Mouse (Mus musculus): Measurements from ENCODE around the gene Slc16a3. TPM values are rescaled to one million over a fixed set of nuclear protein-coding genes. Genes with fewer than 3 reads are reported as not detected.

The Slc16a3 gene
- polyA plus RNA-seq, 1 experiment from 2014 or later, result 10.9 TPM

DNA sequence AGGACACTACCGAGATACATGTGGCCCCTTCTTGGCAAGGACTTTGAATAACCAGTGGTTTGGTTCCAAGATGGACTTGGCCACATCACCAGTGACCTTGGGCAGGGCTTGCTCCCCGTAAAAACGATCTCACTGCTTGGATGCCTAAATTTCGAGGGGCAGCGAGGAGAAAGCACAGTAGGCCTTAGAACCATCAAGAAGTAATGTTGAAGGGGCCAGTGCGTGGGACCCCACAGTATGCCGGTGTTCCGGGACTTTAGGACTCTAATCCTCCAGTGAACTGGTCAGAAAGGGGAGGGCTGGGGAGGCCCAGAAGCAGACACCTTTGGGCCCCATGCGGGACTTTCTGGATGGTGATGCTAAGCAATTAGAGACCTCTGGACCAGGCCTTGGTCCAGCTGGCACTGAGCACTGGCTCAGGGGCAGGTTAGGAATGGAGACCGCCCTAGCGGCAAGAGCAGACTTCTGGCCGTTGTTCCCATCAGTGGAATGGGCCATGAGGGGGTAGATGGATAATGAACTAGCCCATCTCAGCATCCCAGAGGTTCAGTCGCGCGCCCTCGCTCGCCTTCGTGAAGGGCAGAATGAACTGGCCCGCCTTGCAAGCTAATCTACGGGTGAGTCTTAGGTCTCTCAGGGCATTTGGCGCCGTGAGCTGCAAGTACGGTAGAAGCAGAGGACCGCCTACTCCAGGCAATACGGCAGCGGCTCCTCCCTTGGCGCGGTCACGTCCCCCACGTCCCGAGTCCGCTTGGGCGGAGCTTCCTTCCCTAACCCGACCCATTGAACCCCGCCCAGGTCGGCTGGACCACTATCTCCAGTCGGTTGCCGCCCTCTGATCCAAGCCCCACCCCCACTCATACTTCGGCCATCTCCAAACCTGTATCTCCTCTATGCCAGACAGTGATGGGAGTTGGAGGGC lies 2.3 kb downstream of the Slc16a3 start:
- peaks cover 33% of the 10 kb centered on the region for H3K27me3 ChIP-seq
- H3K4me2 ChIP-seq, result peak overlapping the region; percentile 66
- ATAC-seq (ENCODE audit: low FRiP score, low read depth), result peak; percentile 85
- WGBS, result 1% methylated on average over 39 of the region's 39 CpGs
- no peaks in the 10 kb centered on the region for H3K36me3 ChIP-seq
- peak overlapping the region; percentile 42 for H3K4me3 ChIP-seq
- H3K27ac ChIP-seq (replicated peaks), result no peak overlapping the region
- no peaks in the 10 kb centered on the region for H3K9me3 ChIP-seq
- H3K9ac ChIP-seq, result peak overlapping the region; percentile 25
- H3K4me1 ChIP-seq (replicated peaks), result peaks cover 33% of the 10 kb centered on the region

GRCm38 (mm10) chr11:120951237-120951636 lies 3.0 kb downstream of the Slc16a3 start:
- H3K27ac ChIP-seq (replicated peaks), result no peak overlapping the region
- peaks cover 33% of the 10 kb centered on the region for H3K27me3 ChIP-seq
- peak overlapping the region; percentile 66 for H3K4me2 ChIP-seq
- no peaks in the 10 kb centered on the region for H3K36me3 ChIP-seq
- H3K9me3 ChIP-seq, result no peaks in the 10 kb centered on the region
- peaks cover 33% of the 10 kb centered on the region for H3K4me1 ChIP-seq (replicated peaks)
- WGBS, result 17% methylated on average over 8 of the region's 8 CpGs
- H3K9ac ChIP-seq, result peak overlapping the region; percentile 25
- peak overlapping the region; percentile 42 for H3K4me3 ChIP-seq
- ATAC-seq (ENCODE audit: low FRiP score, low read depth), result no peak; the same call in 1 of the 2 replicates

- WGBS, result 85% methylated on average over 9 of the region's 9 CpGs
- peaks cover 33% of the 10 kb centered on the region for H3K27me3 ChIP-seq
- no peak for ATAC-seq (ENCODE audit: low FRiP score, low read depth)
- no peak overlapping the region for H3K9ac ChIP-seq
- no peak overlapping the region for H3K4me3 ChIP-seq
- no peak overlapping the region for H3K27ac ChIP-seq (replicated peaks)
- H3K9me3 ChIP-seq, result no peaks in the 10 kb centered on the region
- H3K4me2 ChIP-seq, result peak overlapping the region; percentile 66
- peaks cover 6% of the 10 kb centered on the region for H3K36me3 ChIP-seq
- H3K4me1 ChIP-seq (replicated peaks), result peaks cover 33% of the 10 kb centered on the region
These were observed 3.8 kb downstream of the Slc16a3 start for GRCm38 (mm10) chr11:120951731-120952730.

- WGBS, result 95% methylated on average over 5 of the region's 5 CpGs
- no peak for ATAC-seq (ENCODE audit: low FRiP score, low read depth)
These were observed 6.7 kb downstream of the Slc16a3 start for GRCm38 (mm10) chr11:120954936-120955335.

DNA sequence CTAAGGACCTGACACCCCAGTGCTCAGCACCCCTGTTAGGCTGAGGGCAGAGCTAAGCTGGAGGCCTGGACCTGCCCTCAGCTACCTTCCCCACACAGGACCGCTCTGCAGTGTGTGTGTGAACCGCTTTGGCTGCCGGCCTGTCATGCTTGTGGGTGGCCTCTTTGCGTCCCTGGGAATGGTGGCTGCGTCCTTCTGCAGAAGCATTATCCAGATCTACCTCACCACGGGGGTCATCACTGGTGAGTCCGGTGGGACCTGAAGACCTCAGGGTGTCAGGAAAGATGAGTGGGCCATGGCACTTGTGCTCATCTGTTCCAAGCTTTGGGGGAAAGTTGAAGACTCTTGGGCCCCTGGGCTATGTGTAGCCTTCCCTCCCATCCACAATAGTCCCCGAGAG lies 7.4 kb downstream of the Slc16a3 start:
- Histone ChIP-seq H3K9ac (no peak overlapping the region), H3K27me3 (peaks cover under 1% of the 10 kb centered on the region; the same call in 1 of the 2 replicates), H3K4me1 (replicated peaks) (peaks cover 12% of the 10 kb centered on the region), H3K36me3 (peaks cover 10% of the 10 kb centered on the region), H3K9me3 (no peaks in the 10 kb centered on the region), H3K4me2 (no peak overlapping the region), H3K4me3 (no peak overlapping the region), H3K27ac (replicated peaks) (no peak overlapping the region)
- 97% methylated on average over 8 of the region's 8 CpGs for WGBS
- ATAC-seq (ENCODE audit: low FRiP score, low read depth), result no peak

More at GRCm38 (mm10) chr11:120954936-120955335, 6.7 kb downstream of the Slc16a3 start:
- Histone ChIP-seq H3K27ac (replicated peaks) (no peak overlapping the region), H3K9ac (no peak overlapping the region), H3K4me1 (replicated peaks) (peaks cover 19% of the 10 kb centered on the region), H3K27me3 (peaks cover 9% of the 10 kb centered on the region), H3K36me3 (peaks cover 10% of the 10 kb centered on the region), H3K4me3 (no peak overlapping the region), H3K4me2 (no peak overlapping the region), H3K9me3 (no peaks in the 10 kb centered on the region)

GRCm38 (mm10) chr11:120957052-120957451 lies 8.8 kb downstream of the Slc16a3 start:
- Histone ChIP-seq H3K4me3 (no peak overlapping the region), H3K27me3 (no peaks in the 10 kb centered on the region)
- no peak for ATAC-seq (ENCODE audit: low FRiP score, low read depth)

GRCm38 (mm10) chr11:120957731-120958257 lies 9.5 kb downstream of the Slc16a3 start:
- Histone ChIP-seq H3K27me3 (no peaks in the 10 kb centered on the region), H3K27ac (replicated peaks) (no peak overlapping the region), H3K4me3 (no peak overlapping the region), H3K4me1 (replicated peaks) (no peaks in the 10 kb centered on the region), H3K9ac (no peak overlapping the region), H3K9me3 (no peaks in the 10 kb centered on the region), H3K4me2 (no peak overlapping the region), H3K36me3 (peaks cover 29% of the 10 kb centered on the region)
- no peak for ATAC-seq (ENCODE audit: low FRiP score, low read depth)
- WGBS, result 77% methylated on average over 15 of the region's 15 CpGs

More at GRCm38 (mm10) chr11:120957052-120957451, 8.8 kb downstream of the Slc16a3 start:
- Histone ChIP-seq H3K27ac (replicated peaks) (no peak overlapping the region), H3K4me1 (replicated peaks) (no peaks in the 10 kb centered on the region), H3K4me2 (no peak overlapping the region), H3K9me3 (no peaks in the 10 kb centered on the region), H3K36me3 (peaks cover 22% of the 10 kb centered on the region), H3K9ac (no peak overlapping the region)
- WGBS, result 82% methylated on average over 8 of the region's 8 CpGs

- ATAC-seq (ENCODE audit: low FRiP score, low read depth), result no peak
- Histone ChIP-seq H3K4me2 (no peak overlapping the region), H3K9ac (no peak overlapping the region), H3K4me3 (no peak overlapping the region), H3K9me3 (no peaks in the 10 kb centered on the region), H3K27ac (replicated peaks) (no peak overlapping the region), H3K4me1 (replicated peaks) (no peaks in the 10 kb centered on the region), H3K27me3 (no peaks in the 10 kb centered on the region), H3K36me3 (peaks cover 42% of the 10 kb centered on the region)
- 83% methylated on average over 18 of the region's 18 CpGs for WGBS
These were observed 10.8 kb downstream of the Slc16a3 start for GRCm38 (mm10) chr11:120959066-120959465.

- no peak overlapping the region for H3K27ac ChIP-seq (replicated peaks)
- H3K36me3 ChIP-seq, result peaks cover 47% of the 10 kb centered on the region
- H3K4me2 ChIP-seq, result no peak overlapping the region
- H3K4me1 ChIP-seq (replicated peaks), result peaks cover 2% of the 10 kb centered on the region; the same call in 1 of the 2 replicates
- ATAC-seq (ENCODE audit: low FRiP score, low read depth), result no peak
- no peaks in the 10 kb centered on the region for H3K9me3 ChIP-seq
- no peak overlapping the region for H3K4me3 ChIP-seq
- 78% methylated on average over 3 of the region's 3 CpGs for WGBS
- H3K27me3 ChIP-seq, result no peaks in the 10 kb centered on the region
- H3K9ac ChIP-seq, result no peak overlapping the region
These were observed 11.3 kb downstream of the Slc16a3 start for GRCm38 (mm10) chr11:120959564-120959963.

- ATAC-seq (ENCODE audit: low FRiP score, low read depth), result no peak
- WGBS, result 71% methylated on average over 1 of the region's 1 CpGs
- no peak overlapping the region for H3K9ac ChIP-seq
- H3K9me3 ChIP-seq, result no peaks in the 10 kb centered on the region
- H3K27ac ChIP-seq (replicated peaks), result no peak overlapping the region
- H3K36me3 ChIP-seq, result peaks cover 54% of the 10 kb centered on the region
- no peaks in the 10 kb centered on the region for H3K27me3 ChIP-seq
- no peak overlapping the region for H3K4me3 ChIP-seq
- H3K4me2 ChIP-seq, result no peak overlapping the region
- H3K4me1 ChIP-seq (replicated peaks), result peaks cover 8% of the 10 kb centered on the region; the same call in 1 of the 2 replicates
These were observed 12.0 kb downstream of the Slc16a3 start for GRCm38 (mm10) chr11:120960248-120960647.

- Histone ChIP-seq H3K9me3 (no peaks in the 10 kb centered on the region), H3K4me1 (replicated peaks) (peaks cover 8% of the 10 kb centered on the region; the same call in 1 of the 2 replicates), H3K36me3 (peaks cover 66% of the 10 kb centered on the region), H3K4me2 (no peak overlapping the region), H3K27ac (replicated peaks) (no peak overlapping the region), H3K9ac (no peak overlapping the region), H3K4me3 (no peak overlapping the region), H3K27me3 (no peaks in the 10 kb centered on the region)
- ATAC-seq (ENCODE audit: low FRiP score, low read depth), result no peak
- 90% methylated on average over 7 of the region's 7 CpGs for WGBS
These were observed 13.3 kb downstream of the Slc16a3 start for GRCm38 (mm10) chr11:120961594-120961993.

Data from hindbrain, embryonic 15.5 days (tissue).